Mouse (Mus musculus) forebrain, embryonic 12.5 days (tissue): ENCODE measurements around the gene Nr1h2. TPM values are rescaled to one million over a fixed set of nuclear protein-coding genes. Genes with fewer than 3 reads are reported as not detected.

Experiments used
- ATAC-seq: fragments of 200-750 bp; cut with Nextera tagmentation; 2 replicates; pipeline ENCODE4 v1.8.0; 2017; ENCODE audit warnings: moderate TSS enrichment; ENCODE audit not compliant: low FRiP score
- H3K27ac ChIP-seq: fragments of 300-500 bp; sonication (generic); 2 replicates; pipeline ENCODE4 v1.5.1; 2016; ENCODE audit warnings: mild to moderate bottlenecking
- H3K27me3 ChIP-seq: fragments of 300-500 bp; sonication (generic); 2 replicates; pipeline ENCODE4 v1.6.1; 2016; ENCODE audit warnings: mild to moderate bottlenecking
- H3K36me3 ChIP-seq: fragments of 300-500 bp; sonication (generic); replicated peaks from 2 replicates; pipeline ENCODE4 v1.6.1; 2016; ENCODE audit warnings: mild to moderate bottlenecking
- H3K4me1 ChIP-seq: fragments of 300-500 bp; sonication (generic); 2 replicates; pipeline ENCODE4 v1.6.1; 2016
- H3K4me2 ChIP-seq: fragments of 300-500 bp; sonication (generic); 2 replicates; pipeline ENCODE4 v1.6.1; 2016; ENCODE audit warnings: mild to moderate bottlenecking, moderate library complexity
- H3K4me3 ChIP-seq: fragments of 300-500 bp; sonication (generic); replicated peaks from 2 replicates; pipeline ENCODE4 v1.5.1; 2016; ENCODE audit warnings: mild to moderate bottlenecking
- H3K9ac ChIP-seq: fragments of 300-500 bp; sonication (generic); 2 replicates; pipeline ENCODE4 v1.6.1; 2016; ENCODE audit warnings: mild to moderate bottlenecking
- H3K9me3 ChIP-seq: fragments of 300-500 bp; sonication (generic); 2 replicates; pipeline ENCODE4 v1.6.1; 2016
- WGBS: fragments of 180-500 bp; shearing (Covaris S2); methylation state at CpG from one replicate; pipeline ENCODE4 v1.1.7; 2016; 5-methylcytosine and 5-hydroxymethylcytosine counted together
- polyA plus RNA-seq: library from polyadenylated mRNA; unstranded; fragments of >200 nt; fragmentation: Nextera tagmentation; extraction: Ambion mirVana; gene quantifications from 2 replicates; pipeline ENCODE4 v1.2.1, GENCODE M21; 2016

Gene Nr1h2
- polyA plus RNA-seq, 1 experiment from 2014 or later, result 72.7 TPM

GRCm38 (mm10) chr7:44546274-44546673, 7.5 kb downstream of the Nr1h2 start:
- Histone ChIP-seq H3K9me3 (no peaks in the 10 kb centered on the region), H3K36me3 (peaks cover 41% of the 10 kb centered on the region), H3K4me2 (no peak overlapping the region), H3K27me3 (no peaks in the 10 kb centered on the region), H3K9ac (no peak overlapping the region), H3K4me1 (peaks cover 14% of the 10 kb centered on the region), H3K4me3 (no peak overlapping the region), H3K27ac (no peak overlapping the region)
- no peak for ATAC-seq
- WGBS, result 98% methylated on average over 3 of the region's 3 CpGs

DNA sequence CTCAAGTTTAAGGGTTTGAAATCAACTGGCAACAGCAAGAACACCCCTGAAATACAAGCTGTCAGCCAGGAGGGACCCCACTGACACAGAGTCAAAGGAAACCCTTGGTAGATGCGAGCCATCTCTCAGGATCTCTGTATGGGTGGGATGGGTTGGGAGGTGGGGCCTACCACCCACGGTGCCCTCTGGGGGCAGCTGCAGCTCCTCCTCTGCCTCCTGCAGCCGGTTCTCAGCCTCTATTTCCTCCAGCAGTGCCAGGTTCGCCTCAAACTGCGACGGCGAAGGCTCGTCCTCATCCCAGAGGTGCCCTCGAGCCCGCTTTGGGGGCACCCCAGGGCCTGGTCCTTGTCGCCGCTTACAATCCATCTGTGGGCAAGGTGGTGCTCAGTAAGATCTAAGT, 10.7 kb downstream of the Nr1h2 start:
- Histone ChIP-seq H3K9ac (no peak overlapping the region), H3K9me3 (no peaks in the 10 kb centered on the region), H3K36me3 (peaks cover 53% of the 10 kb centered on the region), H3K4me3 (no peak overlapping the region), H3K27me3 (no peaks in the 10 kb centered on the region), H3K4me1 (peaks cover 12% of the 10 kb centered on the region), H3K27ac (no peak overlapping the region), H3K4me2 (no peak overlapping the region)
- 87% methylated on average over 12 of the region's 12 CpGs for WGBS
- no peak for ATAC-seq

DNA sequence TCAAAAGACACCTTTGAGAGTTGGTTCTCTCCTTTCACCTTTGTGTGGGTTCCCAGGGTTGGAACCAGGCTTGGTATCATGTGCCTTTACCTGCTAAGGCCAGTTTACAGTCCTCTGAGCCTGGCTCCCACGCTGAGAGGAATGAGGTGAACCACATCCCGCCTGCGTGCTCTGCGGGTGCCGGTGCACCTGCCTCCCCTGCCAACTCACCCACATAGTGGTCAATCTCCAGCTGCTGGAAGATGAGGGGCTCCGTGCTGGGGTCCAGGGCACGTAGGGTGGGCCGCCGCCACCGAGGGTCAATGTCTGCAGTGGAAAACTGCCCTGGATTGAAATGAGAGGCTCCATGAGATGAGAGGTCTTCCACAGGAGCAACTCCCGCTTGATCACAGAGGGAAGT, 11.2 kb downstream of the Nr1h2 start:
- Histone ChIP-seq H3K4me3 (no peak overlapping the region), H3K27ac (no peak overlapping the region), H3K4me2 (no peak overlapping the region), H3K27me3 (no peaks in the 10 kb centered on the region), H3K9ac (no peak overlapping the region), H3K4me1 (peaks cover 7% of the 10 kb centered on the region), H3K9me3 (no peaks in the 10 kb centered on the region), H3K36me3 (peaks cover 59% of the 10 kb centered on the region)
- no peak for ATAC-seq
- 97% methylated on average over 11 of the region's 11 CpGs for WGBS

DNA sequence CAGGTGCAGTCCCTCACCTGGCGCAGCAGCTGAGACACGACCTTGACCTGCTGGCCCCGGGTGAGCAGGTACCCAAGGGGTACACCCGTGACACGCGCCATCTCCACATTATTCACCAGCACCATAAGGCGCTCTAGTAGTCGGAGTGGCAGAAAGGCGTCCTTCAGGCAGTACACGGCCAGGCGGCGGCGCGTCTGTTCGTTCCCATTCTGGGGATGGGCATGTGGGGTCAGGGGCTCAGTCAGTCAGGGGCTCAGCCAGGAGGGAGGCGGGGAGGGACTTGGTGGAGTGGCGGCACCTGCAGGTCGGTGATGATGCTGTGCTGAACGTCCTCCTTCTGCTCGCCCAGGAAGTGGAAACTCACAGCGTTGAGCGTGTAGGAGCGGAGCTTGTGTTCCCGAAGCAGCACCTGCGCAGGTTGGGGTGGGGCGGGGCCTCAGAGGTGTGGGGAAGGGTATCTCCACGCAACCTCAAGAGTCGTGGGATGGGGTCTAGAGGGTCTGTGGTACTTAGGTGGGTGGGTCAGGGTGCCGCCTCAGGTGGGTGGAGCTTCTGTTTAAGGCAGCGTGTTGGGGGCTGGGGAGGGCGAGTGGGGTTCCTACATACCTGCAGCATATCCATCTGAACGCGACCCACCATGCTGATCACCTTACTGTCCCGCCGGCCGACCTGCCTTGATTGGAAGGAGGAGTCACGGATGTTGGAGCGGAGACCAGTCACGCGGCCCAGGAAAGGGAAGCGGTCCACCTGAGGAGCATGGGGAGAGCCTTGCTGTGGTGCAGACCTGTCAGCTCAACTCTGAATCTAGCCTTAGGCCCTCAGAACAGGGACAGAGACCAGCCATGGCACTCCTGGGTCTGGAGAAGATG, 14.8 kb downstream of the Nr1h2 start:
- no peak for ATAC-seq
- no peak overlapping the region for H3K27ac ChIP-seq
- H3K9ac ChIP-seq, result no peak overlapping the region
- H3K4me2 ChIP-seq, result no peak overlapping the region
- H3K9me3 ChIP-seq, result no peaks in the 10 kb centered on the region
- H3K36me3 ChIP-seq, result peaks cover 88% of the 10 kb centered on the region
- no peak overlapping the region for H3K4me3 ChIP-seq
- 93% methylated on average over 41 of the region's 41 CpGs for WGBS
- H3K27me3 ChIP-seq, result no peaks in the 10 kb centered on the region
- H3K4me1 ChIP-seq, result no peaks in the 10 kb centered on the region

DNA sequence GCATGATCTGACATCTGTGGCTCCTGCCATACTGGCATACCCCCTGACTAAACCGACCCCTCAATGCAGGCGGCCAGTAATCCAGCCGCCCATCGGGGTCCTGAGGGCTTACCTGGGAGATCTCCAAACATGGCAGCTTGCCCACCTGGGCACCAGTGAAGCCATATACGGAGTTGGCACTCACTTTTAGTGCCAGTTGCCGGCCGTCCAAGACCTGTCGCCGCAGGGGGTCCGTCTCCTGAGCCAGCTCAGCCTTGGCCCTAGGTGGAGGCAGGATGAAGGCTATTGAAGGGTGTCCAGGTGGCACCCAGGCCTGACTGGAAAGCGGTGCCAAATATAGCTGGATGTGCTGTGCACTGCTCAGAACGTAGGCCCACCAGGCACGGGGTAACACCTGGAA, 16.3 kb downstream of the Nr1h2 start:
- H3K4me1 ChIP-seq, result no peaks in the 10 kb centered on the region
- 92% methylated on average over 13 of the region's 13 CpGs for WGBS
- H3K9ac ChIP-seq, result no peak overlapping the region
- ATAC-seq, result no peak
- H3K27me3 ChIP-seq, result no peaks in the 10 kb centered on the region
- H3K4me2 ChIP-seq, result no peak overlapping the region
- no peaks in the 10 kb centered on the region for H3K9me3 ChIP-seq
- no peak overlapping the region for H3K27ac ChIP-seq
- no peak overlapping the region for H3K4me3 ChIP-seq
- peaks cover 99% of the 10 kb centered on the region for H3K36me3 ChIP-seq

DNA sequence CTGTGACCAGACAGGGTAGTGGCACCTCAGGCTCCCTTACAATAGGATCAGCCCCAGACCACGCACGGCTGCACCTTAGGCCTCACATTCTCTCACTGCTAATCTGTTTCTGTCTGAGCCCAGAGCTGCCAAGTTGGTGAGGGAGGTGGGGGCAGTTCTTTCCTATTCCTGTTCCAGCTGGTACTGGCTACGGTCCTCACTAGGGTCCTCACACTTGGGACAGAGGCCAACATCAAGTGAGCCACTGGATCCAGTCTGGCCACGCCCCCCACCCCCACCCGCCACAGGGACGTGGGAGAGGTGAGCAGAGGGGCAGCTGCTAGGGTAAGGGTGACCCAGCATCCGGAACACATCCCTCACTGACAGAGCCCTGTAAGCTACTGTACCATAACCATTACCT, 16.7 kb downstream of the Nr1h2 start:
- no peaks in the 10 kb centered on the region for H3K4me1 ChIP-seq
- 93% methylated on average over 7 of the region's 7 CpGs for WGBS
- no peaks in the 10 kb centered on the region for H3K27me3 ChIP-seq
- no peak for ATAC-seq
- no peak overlapping the region for H3K9ac ChIP-seq
- no peak overlapping the region for H3K4me2 ChIP-seq
- no peaks in the 10 kb centered on the region for H3K9me3 ChIP-seq
- H3K27ac ChIP-seq, result no peak overlapping the region
- no peak overlapping the region for H3K4me3 ChIP-seq
- H3K36me3 ChIP-seq, result peaks cover 98% of the 10 kb centered on the region

GRCm38 (mm10) chr7:44536590-44536968, 17.2 kb downstream of the Nr1h2 start:
- Histone ChIP-seq H3K9me3 (no peaks in the 10 kb centered on the region), H3K4me2 (no peak overlapping the region), H3K36me3 (peaks cover 94% of the 10 kb centered on the region), H3K27me3 (no peaks in the 10 kb centered on the region), H3K4me3 (no peak overlapping the region), H3K9ac (no peak overlapping the region), H3K4me1 (no peaks in the 10 kb centered on the region), H3K27ac (no peak overlapping the region)
- no peak for ATAC-seq
- 92% methylated on average over 6 of the region's 6 CpGs for WGBS

GRCm38 (mm10) chr7:44535657-44536589, 17.8 kb downstream of the Nr1h2 start:
- Histone ChIP-seq H3K9me3 (no peaks in the 10 kb centered on the region), H3K4me3 (no peak overlapping the region), H3K27ac (no peak overlapping the region), H3K27me3 (no peaks in the 10 kb centered on the region), H3K36me3 (peaks cover 87% of the 10 kb centered on the region), H3K4me1 (no peaks in the 10 kb centered on the region), H3K4me2 (no peak overlapping the region), H3K9ac (no peak overlapping the region)
- ATAC-seq, result no peak
- 94% methylated on average over 27 of the region's 27 CpGs for WGBS

- Histone ChIP-seq H3K4me1 (no peaks in the 10 kb centered on the region), H3K27me3 (peaks cover 4% of the 10 kb centered on the region), H3K36me3 (peaks cover 76% of the 10 kb centered on the region), H3K9me3 (no peaks in the 10 kb centered on the region), H3K9ac (no peak overlapping the region), H3K27ac (no peak overlapping the region), H3K4me2 (no peak overlapping the region), H3K4me3 (no peak overlapping the region)
- ATAC-seq, result no peak
- WGBS, result 90% methylated on average over 19 of the region's 19 CpGs
These were observed 18.9 kb downstream of the Nr1h2 start for GRCm38 (mm10) chr7:44534656-44535441.

DNA sequence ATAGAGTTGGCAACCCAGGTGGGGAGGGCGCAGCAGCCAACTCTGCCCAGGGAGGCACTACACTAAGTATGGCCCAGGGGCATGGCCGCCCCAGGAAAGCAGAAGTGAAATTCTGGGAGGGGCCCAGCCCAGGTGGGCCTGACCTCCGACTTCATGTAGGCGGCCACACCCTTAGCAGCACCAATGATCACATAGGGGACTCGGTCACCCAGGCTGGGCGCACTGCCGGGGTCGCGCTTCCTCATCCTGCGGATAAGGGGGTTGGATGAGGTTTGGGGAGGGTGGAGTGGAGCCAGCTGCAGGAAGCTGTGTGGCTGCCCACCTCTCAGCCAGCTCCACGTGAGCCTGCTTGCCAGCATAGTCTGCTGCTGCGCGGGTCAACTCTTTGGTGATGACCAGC, 19.5 kb downstream of the Nr1h2 start:
- Histone ChIP-seq H3K36me3 (peaks cover 70% of the 10 kb centered on the region), H3K27ac (no peak overlapping the region), H3K9me3 (no peaks in the 10 kb centered on the region), H3K9ac (no peak overlapping the region), H3K27me3 (peaks cover 9% of the 10 kb centered on the region), H3K4me3 (no peak overlapping the region), H3K4me1 (no peaks in the 10 kb centered on the region), H3K4me2 (no peak overlapping the region)
- no peak for ATAC-seq
- 92% methylated on average over 13 of the region's 13 CpGs for WGBS

DNA sequence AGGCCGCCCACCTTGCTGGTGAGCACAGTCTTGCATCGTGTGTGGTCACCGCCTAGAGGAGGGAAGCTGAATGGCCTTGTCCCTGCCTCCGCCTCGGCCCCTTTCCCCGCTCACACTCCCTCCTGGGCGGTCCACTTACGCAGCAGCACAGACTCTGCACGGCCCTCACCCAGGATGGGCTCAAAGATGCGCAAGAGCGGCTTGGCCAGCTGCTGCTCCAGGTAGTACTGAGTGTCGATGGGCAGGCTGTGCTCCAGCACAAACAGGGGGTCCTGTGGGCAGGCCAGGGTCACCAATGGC, 20.1 kb downstream of the Nr1h2 start:
- no peak overlapping the region for H3K9ac ChIP-seq
- WGBS, result 74% methylated on average over 12 of the region's 12 CpGs
- no peaks in the 10 kb centered on the region for H3K4me1 ChIP-seq
- no peak overlapping the region for H3K4me3 ChIP-seq
- no peak overlapping the region for H3K4me2 ChIP-seq
- peaks cover 65% of the 10 kb centered on the region for H3K36me3 ChIP-seq
- no peak for ATAC-seq
- H3K9me3 ChIP-seq, result no peaks in the 10 kb centered on the region
- peaks cover 14% of the 10 kb centered on the region for H3K27me3 ChIP-seq
- no peak overlapping the region for H3K27ac ChIP-seq
